ENCODE assay signal across 21 mouse cellular contexts in genomic region chr17:81554052-81554734, GRCm38 (mm10).
DNase-seq lines count a peak whose midpoint lies in the region; ATAC-seq lines count a peak whose summit lies in the region.
"Had no signal": no experiment of that assay in that cellular context is flagged by ENCODE, and none has a peak within 500 bp of the region (broad histone marks: within the 10 kb centered on the region; RNA-seq: fewer than 3 reads in every experiment).

No protein-coding gene starts in this region.

- H3K9me3 ChIP-seq in forebrain, embryonic 15.5 days, result no peaks in the 10 kb centered on the region
- no peaks in the 10 kb centered on the region for H3K9me3 ChIP-seq in forebrain, embryonic 11.5 days (ENCODE audit: control insufficient read depth, low read length)
- H3K9me3 ChIP-seq: heart, embryonic 12.5 days; limb, embryonic 10.5 days; liver, embryonic 12.5 days; megakaryocyte, embryonic 14.5 days; neural tube, embryonic 12.5 days had no signal

- DNase-seq in forebrain, embryonic 11.5 days (ENCODE audit: low spot score), result no peak
- peak; percentile 13 to 24 for DNase-seq in layer of hippocampus, postnatal 14 days (ENCODE audit: low spot score in 2 of 2)
- DNase-seq in layer of hippocampus, adult 18-20 months (ENCODE audit: low spot score in 2 of 2), result no peak
- peak; percentile 61 for DNase-seq in Muller cell, postnatal 12 days (ENCODE audit: inconsistent ontology term)
- DNase-seq in retina, embryonic 14.5 days (ENCODE audit: low spot score), result peak; percentile 22
- no peak for DNase-seq in gastrocnemius, postnatal 4 days (ENCODE audit: low spot score in 2 of 2)
- DNase-seq: adrenal gland, adult 8-10 months; cerebellum, adult 18-20 months; gastrocnemius, postnatal 25 days; kidney, adult 11 months; kidney, postnatal 14 days; layer of hippocampus, postnatal 36 days; thymus, postnatal 25 days had no signal

- no peaks in the 10 kb centered on the region for H3K27me3 ChIP-seq in forebrain, embryonic 15.5 days
- H3K27me3 ChIP-seq in forebrain, embryonic 11.5 days (ENCODE audit: control insufficient read depth, insufficient read depth, low read length), result no peaks in the 10 kb centered on the region
- H3K27me3 ChIP-seq: heart, embryonic 12.5 days; liver, embryonic 12.5 days; megakaryocyte, embryonic 14.5 days; neural tube, embryonic 12.5 days had no signal

- H3K27ac ChIP-seq in forebrain, embryonic 15.5 days (replicated peaks), result no peak overlapping the region
- no peak overlapping the region for H3K27ac ChIP-seq in forebrain, embryonic 11.5 days (ENCODE audit: low read depth, low read length)
- H3K27ac ChIP-seq: hindbrain, embryonic 14.5 days; limb, embryonic 10.5 days; liver, embryonic 12.5 days; neural tube, embryonic 12.5 days had no signal

- no peaks in the 10 kb centered on the region for H3K36me3 ChIP-seq in forebrain, embryonic 15.5 days
- no peaks in the 10 kb centered on the region for H3K36me3 ChIP-seq in forebrain, embryonic 11.5 days (ENCODE audit: control insufficient read depth, insufficient read depth, low read length)
- H3K36me3 ChIP-seq: heart, embryonic 12.5 days; limb, embryonic 10.5 days; liver, embryonic 12.5 days; neural tube, embryonic 12.5 days had no signal

- 52% methylated on average over 6 of the region's 6 CpGs for WGBS in forebrain, embryonic 15.5 days
- 71% methylated on average over 6 of the region's 6 CpGs for WGBS in forebrain, embryonic 11.5 days

- no peaks in the 10 kb centered on the region for H3K4me1 ChIP-seq in forebrain, embryonic 15.5 days
- no peaks in the 10 kb centered on the region for H3K4me1 ChIP-seq in forebrain, embryonic 11.5 days (replicated peaks; ENCODE audit: control insufficient read depth, insufficient read depth, low read length)
- H3K4me1 ChIP-seq: limb, embryonic 10.5 days; liver, embryonic 12.5 days; neural tube, embryonic 12.5 days had no signal

- H3K9ac ChIP-seq in forebrain, embryonic 15.5 days (replicated peaks), result no peak overlapping the region
- no peak overlapping the region for H3K9ac ChIP-seq in forebrain, embryonic 11.5 days (ENCODE audit: low read length)
- H3K9ac ChIP-seq: heart, embryonic 12.5 days; hindbrain, embryonic 14.5 days; liver, embryonic 12.5 days; neural tube, embryonic 12.5 days had no signal

- H3K4me2 ChIP-seq in forebrain, embryonic 15.5 days (replicated peaks), result no peak overlapping the region
- no peak overlapping the region for H3K4me2 ChIP-seq in forebrain, embryonic 11.5 days (ENCODE audit: low read depth, low read length, severe bottlenecking)
- H3K4me2 ChIP-seq: heart, embryonic 12.5 days; hindbrain, embryonic 14.5 days; liver, embryonic 12.5 days; neural tube, embryonic 12.5 days had no signal

- 0 out of 2 replicates have a peak, but pooled peaks have one; percentile 35 for ATAC-seq in forebrain, embryonic 15.5 days (replicated peaks)
- no peak for ATAC-seq in forebrain, embryonic 11.5 days (replicated peaks; ENCODE audit: low FRiP score)
- no peak for ATAC-seq in erythroblast, adult 5-6 weeks (replicated peaks; ENCODE audit: low FRiP score, poor library complexity, severe bottlenecking)
- ATAC-seq: liver, embryonic 12.5 days had no signal

- no peak overlapping the region for H3K4me3 ChIP-seq in forebrain, embryonic 15.5 days
- H3K4me3 ChIP-seq in forebrain, embryonic 11.5 days (ENCODE audit: low read depth, low read length), result no peak overlapping the region
- H3K4me3 ChIP-seq: heart, embryonic 12.5 days; limb, embryonic 10.5 days; liver, embryonic 12.5 days; megakaryocyte, embryonic 14.5 days; neural tube, embryonic 12.5 days had no signal

Comparison
In these comparisons a context has a peak if more than half of its experiments do, and no peak if none do; other contexts are left out.
1. DNase-seq: peak in layer of hippocampus, postnatal 14 days (2 of 2), Muller cell, postnatal 12 days (single experiment) and retina, embryonic 14.5 days (single experiment); none in forebrain, embryonic 11.5 days (single experiment), layer of hippocampus, adult 18-20 months (0 of 2) and gastrocnemius, postnatal 4 days (0 of 2).